In the genomic region with DNA sequence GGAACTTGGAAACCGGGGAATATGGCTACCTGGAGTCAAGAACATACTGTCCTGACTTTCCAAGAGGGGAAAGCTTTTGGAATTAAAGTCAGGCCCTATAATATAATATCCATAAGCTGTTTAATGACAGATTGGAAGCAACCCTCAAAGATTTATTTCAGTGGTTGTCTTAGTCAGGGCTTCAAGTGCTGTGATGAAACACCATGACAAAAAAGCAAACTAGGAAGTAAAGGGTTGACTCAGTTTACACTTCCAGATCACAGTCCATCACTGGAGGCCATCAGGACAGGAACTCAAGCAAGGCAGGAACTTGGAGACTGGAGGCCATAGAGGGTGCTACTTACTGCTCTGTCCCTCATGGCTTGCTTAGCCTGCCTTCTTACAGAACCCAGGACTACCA, we compare ENCODE assay signal across 16 mouse cellular contexts. TPM values are rescaled to one million over a fixed set of nuclear protein-coding genes. Genes with fewer than 3 reads are reported as not detected.
"Had no signal": no experiment of that assay in that cellular context is flagged by ENCODE, and none has a peak within 500 bp of the region (broad histone marks: within the 10 kb centered on the region; RNA-seq: fewer than 3 reads in every experiment).

No protein-coding gene starts in this region.

- H3K36me3 ChIP-seq: neural tube, embryonic 13.5 days; neural tube, embryonic 15.5 days; stomach, embryonic 15.5 days had no signal

- DNase-seq: right cerebral cortex, adult 18-20 months; right cerebral cortex, postnatal 14 days; right cerebral cortex, postnatal 25 days; right cerebral cortex, postnatal 4 days; spleen, adult 18-20 months; thymus, adult 18-20 months; thymus, adult 2 months; thymus, postnatal 25 days; thymus, postnatal 4 days had no signal

- H3K27me3 ChIP-seq: neural tube, embryonic 13.5 days; neural tube, embryonic 15.5 days; stomach, embryonic 15.5 days had no signal

- H3K9me3 ChIP-seq: neural tube, embryonic 13.5 days; neural tube, embryonic 15.5 days; stomach, embryonic 15.5 days had no signal

- H3K4me1 ChIP-seq: neural tube, embryonic 13.5 days; neural tube, embryonic 15.5 days; stomach, embryonic 15.5 days had no signal

- H3K27ac ChIP-seq: neural tube, embryonic 13.5 days; neural tube, embryonic 15.5 days; stomach, embryonic 15.5 days; stomach, postnatal 0 days had no signal

- H3K4me3 ChIP-seq: neural tube, embryonic 13.5 days; neural tube, embryonic 15.5 days; stomach, embryonic 15.5 days had no signal

- H3K9ac ChIP-seq: neural tube, embryonic 13.5 days; neural tube, embryonic 15.5 days; stomach, embryonic 15.5 days had no signal

RNA-seq across cellular contexts. Expression of gene Pdcd1lg2, which starts 27.1 kb away (rescaled TPM):
- polyA plus RNA-seq: neural tube, embryonic 13.5 days; neural tube, embryonic 14.5 days; stomach, embryonic 14.5 days; stomach, embryonic 15.5 days; stomach, embryonic 16.5 days had no signal
